Mouse (Mus musculus) lung, embryonic 14.5 days (tissue): ENCODE data around the gene Fbxw7. TPM values are rescaled to one million over a fixed set of nuclear protein-coding genes. Genes with fewer than 3 reads are reported as not detected.

ENCODE experiments used
- ATAC-seq: fragments of 200-750 bp; cut with Nextera tagmentation; 2 replicates; pipeline ENCODE4 v1.8.0; 2017; ENCODE audit warnings: mild to moderate bottlenecking, moderate TSS enrichment, moderate library complexity; ENCODE audit not compliant: insufficient read depth
- DNase-seq: peaks from one replicate; pipeline ENCODE4 v3.0.0-alpha.2; 2015
- H3K27ac ChIP-seq: fragments of 300-500 bp; sonication (generic); 2 replicates; pipeline ENCODE4 v1.5.1; 2014; ENCODE audit warnings: low read depth, mild to moderate bottlenecking, moderate library complexity
- H3K27me3 ChIP-seq: fragments of 300-500 bp; sonication (generic); 2 replicates; pipeline ENCODE4 v1.6.1; 2014; ENCODE audit warnings: low read length, control low read depth; ENCODE audit not compliant: insufficient read depth
- H3K36me3 ChIP-seq: fragments of 300-500 bp; sonication (generic); 2 replicates; pipeline ENCODE4 v1.6.1; 2014; ENCODE audit warnings: control low read depth; ENCODE audit not compliant: insufficient read depth
- H3K4me1 ChIP-seq: fragments of 300-500 bp; sonication (generic); 2 replicates; pipeline ENCODE4 v1.6.1; 2014; ENCODE audit warnings: antibody characterized with exemption, control low read depth; ENCODE audit not compliant: insufficient read depth
- H3K4me2 ChIP-seq: fragments of 300-500 bp; sonication (generic); 2 replicates; pipeline ENCODE4 v1.6.1; 2014; ENCODE audit warnings: mild to moderate bottlenecking
- H3K4me3 ChIP-seq: fragments of 300-500 bp; sonication (generic); 2 replicates; pipeline ENCODE4 v1.5.1; 2014; ENCODE audit warnings: low read depth, low read length
- H3K9ac ChIP-seq: fragments of 300-500 bp; sonication (generic); 2 replicates; pipeline ENCODE4 v1.6.1; 2014
- H3K9me3 ChIP-seq: fragments of 300-500 bp; sonication (generic); 2 replicates; pipeline ENCODE4 v1.6.1; 2016; ENCODE audit warnings: low read depth, low read length, control low read depth
- CTCF ChIP-seq: IDR thresholded peaks from 2 replicates; pipeline ENCODE4 v1.5.1; 2016; ENCODE audit warnings: antibody characterized with exemption, low read depth
- WGBS: fragments of 180-500 bp; shearing (Covaris S2); extraction: QIAGEN DNeasy Blood & Tissue Kit; methylation state at CpG from one replicate; pipeline ENCODE4 v1.1.7; 2014; 5-methylcytosine and 5-hydroxymethylcytosine counted together
- polyA plus RNA-seq: library from polyadenylated mRNA; unstranded; fragments of >200 nt; fragmentation: Nextera tagmentation; extraction: Ambion mirVana; gene quantifications from 2 replicates; pipeline ENCODE4 v1.2.1, GENCODE M21; 2014

Gene Fbxw7
- polyA plus RNA-seq, 1 experiment from 2014 or later, result 9.8 TPM

DNA sequence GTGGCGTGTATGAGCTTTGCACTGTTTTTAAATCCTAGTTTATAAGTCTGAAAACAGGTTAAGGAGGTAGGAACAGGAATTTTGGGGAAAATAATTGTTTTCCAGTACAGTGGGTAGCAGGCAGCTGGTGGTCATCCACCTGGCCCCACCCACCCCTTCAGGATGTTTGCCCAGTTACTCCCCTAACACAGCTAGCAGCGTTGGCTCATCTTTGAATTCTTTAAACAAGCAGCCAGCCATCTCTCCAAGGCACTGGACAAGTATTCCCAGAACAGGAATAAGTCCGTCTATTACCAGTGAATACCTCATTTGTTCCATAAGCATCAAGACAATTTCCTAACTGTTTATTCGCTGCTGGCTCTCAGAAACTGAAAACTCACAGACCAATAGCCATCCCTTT is 39.5 kb upstream of the Fbxw7 start:
- H3K27me3 ChIP-seq, result no peaks in the 10 kb centered on the region
- H3K9me3 ChIP-seq, result no peaks in the 10 kb centered on the region
- WGBS, result 57% methylated on average over 4 of the region's 4 CpGs
- H3K27ac ChIP-seq, result no peak overlapping the region
- H3K4me2 ChIP-seq, result no peak overlapping the region
- DNase-seq (no peak), ATAC-seq (no peak)
- no peaks in the 10 kb centered on the region for H3K36me3 ChIP-seq
- H3K9ac ChIP-seq, result no peak overlapping the region
- H3K4me3 ChIP-seq, result no peak overlapping the region
- TF ChIP-seq CTCF, result no peak
- no peaks in the 10 kb centered on the region for H3K4me1 ChIP-seq

DNA sequence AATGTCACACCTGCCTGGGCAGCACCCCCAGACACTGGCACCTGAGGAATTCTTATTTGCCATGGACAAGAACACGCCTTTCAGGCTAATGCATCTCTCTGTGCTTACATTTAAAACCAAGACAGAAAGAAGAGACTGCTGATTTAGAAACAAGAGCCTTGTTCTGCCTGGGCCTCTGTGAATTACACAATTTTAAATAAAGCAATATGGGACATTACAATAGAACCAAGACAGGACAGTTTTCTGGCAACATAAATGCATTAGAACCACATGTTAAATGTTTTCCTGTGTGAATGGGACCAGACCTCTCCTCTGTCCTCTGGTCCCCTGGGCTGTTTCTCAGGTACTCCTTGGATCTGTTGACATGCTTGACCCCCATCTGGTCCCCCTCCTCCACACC is 39.0 kb upstream of the Fbxw7 start:
- no peak for ATAC-seq
- Histone ChIP-seq H3K4me1 (no peaks in the 10 kb centered on the region), H3K4me2 (no peak overlapping the region)

DNA sequence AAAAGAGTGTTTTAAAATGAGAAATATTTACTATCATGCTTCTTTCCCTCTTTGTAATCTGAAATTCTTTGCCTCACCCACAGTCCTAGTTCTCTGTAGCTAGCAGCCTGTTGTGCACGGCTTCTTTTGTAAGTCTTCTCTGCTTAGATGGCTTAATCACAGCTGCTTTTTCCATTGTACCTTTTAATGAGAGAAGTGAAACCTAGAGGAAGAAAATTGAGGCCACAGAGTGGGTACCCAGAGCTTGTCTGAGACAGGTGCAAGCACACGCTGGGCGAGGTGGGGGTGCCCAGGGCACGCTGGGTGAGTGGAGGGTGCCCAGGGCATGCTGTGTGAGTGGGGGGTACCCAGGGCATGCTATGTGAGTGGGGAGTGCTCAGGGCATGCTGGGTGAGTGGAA is 27.2 kb upstream of the Fbxw7 start:
- Histone ChIP-seq H3K4me3 (no peak overlapping the region), H3K9me3 (peaks cover 6% of the 10 kb centered on the region; the same call in 1 of the 2 replicates), H3K36me3 (no peaks in the 10 kb centered on the region), H3K4me2 (no peak overlapping the region), H3K9ac (no peak overlapping the region), H3K27me3 (no peaks in the 10 kb centered on the region), H3K4me1 (no peaks in the 10 kb centered on the region), H3K27ac (no peak overlapping the region)
- 88% methylated on average over 4 of the region's 4 CpGs for WGBS
- no peak for TF ChIP-seq CTCF
- ATAC-seq (no peak), DNase-seq (no peak)

More for the DNA sequence above, 39.0 kb upstream of the Fbxw7 start:
- no peak for TF ChIP-seq CTCF
- H3K27ac ChIP-seq, result 0 out of 2 replicates have a peak overlapping the region, but pooled peaks have one; percentile 24
- H3K9ac ChIP-seq, result no peak overlapping the region
- H3K4me3 ChIP-seq, result no peak overlapping the region
- H3K36me3 ChIP-seq, result no peaks in the 10 kb centered on the region
- H3K9me3 ChIP-seq, result no peaks in the 10 kb centered on the region
- H3K27me3 ChIP-seq, result no peaks in the 10 kb centered on the region
- 55% methylated on average over 1 of the region's 1 CpGs for WGBS
- DNase-seq, result no peak

DNA sequence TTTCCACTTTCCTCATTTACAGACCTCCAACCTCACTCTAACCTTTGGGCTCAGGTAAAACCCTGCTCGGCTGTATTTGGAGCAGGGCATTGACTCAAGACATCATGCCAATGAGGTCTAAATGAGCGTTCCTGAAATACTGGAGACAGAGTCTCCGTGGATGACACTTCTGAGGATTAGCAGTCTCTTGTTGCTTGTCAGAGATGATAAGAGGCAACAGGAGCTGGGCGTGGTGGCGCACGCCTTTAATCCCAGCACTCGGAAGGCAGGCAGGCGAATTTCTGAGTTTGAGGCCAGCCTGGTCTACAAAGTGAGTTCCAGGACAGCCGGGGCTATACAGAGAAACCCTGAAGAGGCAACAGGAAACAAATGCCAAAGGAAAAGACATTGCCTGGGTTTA is 11.0 kb upstream of the Fbxw7 start:
- no peak for DNase-seq
- no peak overlapping the region for H3K4me3 ChIP-seq
- H3K27me3 ChIP-seq, result no peaks in the 10 kb centered on the region
- H3K27ac ChIP-seq, result no peak overlapping the region
- H3K9me3 ChIP-seq, result no peaks in the 10 kb centered on the region
- no peak overlapping the region for H3K9ac ChIP-seq
- H3K4me2 ChIP-seq, result no peak overlapping the region
- TF ChIP-seq CTCF, result no peak
- 58% methylated on average over 9 of the region's 9 CpGs for WGBS
- H3K36me3 ChIP-seq, result no peaks in the 10 kb centered on the region
- H3K4me1 ChIP-seq, result no peaks in the 10 kb centered on the region
- ATAC-seq, result no peak

DNA sequence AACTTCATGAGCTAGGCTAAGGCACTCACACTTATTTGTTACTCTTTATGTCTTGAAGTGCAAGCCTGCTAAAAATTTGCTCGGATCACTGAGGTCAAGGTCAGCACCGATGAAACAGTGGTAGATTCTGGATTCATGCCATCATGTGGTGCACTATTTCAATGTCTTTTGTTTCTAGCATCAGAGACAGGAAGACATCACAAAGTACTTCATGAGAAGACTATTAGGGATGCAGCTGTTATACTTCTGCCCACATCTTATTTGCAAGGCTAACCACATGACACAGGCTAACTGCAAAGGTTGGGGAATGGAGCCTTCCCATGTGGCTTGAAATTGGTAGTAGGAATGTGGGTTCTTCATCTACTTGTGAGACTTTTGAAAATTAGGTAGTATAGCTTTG is 8.9 kb upstream of the Fbxw7 start:
- no peaks in the 10 kb centered on the region for H3K27me3 ChIP-seq
- no peak for TF ChIP-seq CTCF
- H3K9ac ChIP-seq, result no peak overlapping the region
- H3K4me1 ChIP-seq, result no peaks in the 10 kb centered on the region
- no peak overlapping the region for H3K4me2 ChIP-seq
- no peak overlapping the region for H3K27ac ChIP-seq
- no peak overlapping the region for H3K4me3 ChIP-seq
- H3K9me3 ChIP-seq, result no peaks in the 10 kb centered on the region
- DNase-seq (no peak), ATAC-seq (no peak)
- no peaks in the 10 kb centered on the region for H3K36me3 ChIP-seq
- 58% methylated on average over 2 of the region's 2 CpGs for WGBS

DNA sequence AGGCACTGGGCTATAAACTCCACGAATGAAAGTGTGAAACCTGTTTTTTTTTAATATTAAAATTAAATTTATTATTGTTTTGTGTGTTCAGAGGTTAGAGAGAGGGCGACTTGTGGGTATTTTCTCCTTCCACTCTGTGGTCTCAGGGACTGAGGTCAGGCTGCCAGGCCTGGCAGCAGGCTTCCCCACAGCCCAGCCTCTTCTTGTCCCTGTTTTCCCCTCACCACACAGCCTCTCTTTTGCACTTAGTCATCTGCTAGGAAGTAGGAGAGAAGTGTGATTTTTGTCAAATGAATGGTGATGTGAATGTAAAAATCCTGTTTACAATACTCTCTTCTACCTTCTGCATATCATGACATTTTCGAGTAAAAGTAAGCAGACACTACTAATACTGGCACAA is 7.2 kb upstream of the Fbxw7 start:
- H3K9me3 ChIP-seq, result no peaks in the 10 kb centered on the region
- no peak for DNase-seq
- WGBS, result 63% methylated on average over 3 of the region's 3 CpGs
- no peak overlapping the region for H3K4me2 ChIP-seq
- no peaks in the 10 kb centered on the region for H3K36me3 ChIP-seq
- H3K27me3 ChIP-seq, result no peaks in the 10 kb centered on the region
- no peak overlapping the region for H3K4me3 ChIP-seq
- no peak overlapping the region for H3K27ac ChIP-seq
- H3K4me1 ChIP-seq, result 0 out of 2 replicates have a peak, but pooled peaks cover under 1% of the 10 kb centered on the region
- no peak for TF ChIP-seq CTCF
- no peak overlapping the region for H3K9ac ChIP-seq
- ATAC-seq, result no peak

DNA sequence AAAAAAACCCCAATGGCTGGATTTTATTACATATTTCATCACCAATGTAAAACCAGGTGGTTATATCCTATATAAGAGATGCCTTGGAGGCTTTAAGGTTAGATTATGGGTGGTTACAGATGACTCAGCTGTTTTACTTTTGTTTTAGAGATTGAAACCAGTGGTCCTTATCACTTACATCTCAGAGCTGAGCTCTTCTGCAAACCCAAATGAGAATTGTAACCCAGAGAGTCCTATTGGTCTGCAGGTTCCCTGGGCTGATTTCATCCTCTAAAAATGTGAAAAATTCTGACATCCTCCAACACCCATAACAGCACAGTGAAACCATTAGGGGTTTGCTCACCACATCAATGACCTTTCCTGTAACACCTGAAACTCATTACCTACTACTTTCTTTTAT is 6.2 kb upstream of the Fbxw7 start:
- H3K9ac ChIP-seq, result no peak overlapping the region
- ATAC-seq, result no peak

DNA sequence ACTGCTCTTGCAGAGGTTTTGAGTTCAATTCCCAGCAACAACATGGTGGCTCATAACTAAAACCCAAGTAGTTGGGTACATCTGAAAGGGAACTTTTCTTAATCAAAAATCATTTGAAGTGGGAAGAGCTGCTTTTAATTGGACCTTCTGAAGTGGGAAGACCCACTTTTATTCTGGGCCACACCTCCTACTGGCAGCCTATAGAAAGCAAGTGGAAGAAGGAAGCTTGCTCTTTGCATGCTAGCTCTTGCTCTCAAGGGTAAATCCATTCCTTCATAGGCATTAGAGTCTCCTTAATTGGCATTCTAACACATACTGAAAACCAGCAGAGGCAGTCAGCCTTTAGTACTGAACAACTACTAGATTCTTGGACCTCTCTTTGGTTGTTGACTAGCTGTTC is 4.3 kb upstream of the Fbxw7 start:
- Histone ChIP-seq H3K27me3 (no peaks in the 10 kb centered on the region), H3K4me1 (peaks cover 4% of the 10 kb centered on the region; the same call in 1 of the 2 replicates), H3K4me3 (no peak overlapping the region), H3K36me3 (no peaks in the 10 kb centered on the region), H3K27ac (no peak overlapping the region), H3K4me2 (no peak overlapping the region), H3K9me3 (no peaks in the 10 kb centered on the region), H3K9ac (no peak overlapping the region)
- ATAC-seq, result no peak
- TF ChIP-seq CTCF, result no peak
- no peak for DNase-seq

More for the DNA sequence above, 6.2 kb upstream of the Fbxw7 start:
- 0 out of 2 replicates have a peak, but pooled peaks cover 4% of the 10 kb centered on the region for H3K4me1 ChIP-seq
- H3K4me3 ChIP-seq, result no peak overlapping the region
- H3K36me3 ChIP-seq, result no peaks in the 10 kb centered on the region
- no peak overlapping the region for H3K27ac ChIP-seq
- no peak for TF ChIP-seq CTCF
- no peaks in the 10 kb centered on the region for H3K9me3 ChIP-seq
- H3K4me2 ChIP-seq, result no peak overlapping the region
- DNase-seq, result no peak
- no peaks in the 10 kb centered on the region for H3K27me3 ChIP-seq
